Mouse (Mus musculus): ENCODE results near the gene Rad23b.
"Not testable (repeated sequence)": the region's sequence is repeated elsewhere in the genome, so short reads cannot be mapped to it uniquely, and the experiment has no call there.

Gene Rad23b

GRCm38 (mm10) chr4:55349452-55350218, at the start of gene Rad23b:
Gene Rad23b, plus strand, starts transcription at chr4:55350043.
- CTCF ChIA-PET: no interaction called here

- CTCF ChIA-PET: interaction anchor here (0.6 kb wide), 2 partner anchors 23 to 154 kb away, joined by 3 read pairs; no protein-coding TSS in a partner anchor
Measured at GRCm38 (mm10) chr4:55304121-55304520, 45.7 kb upstream of the Rad23b start.

GRCm38 (mm10) chr4:55306636-55307035, 43.2 kb upstream of the Rad23b start:
- CTCF ChIA-PET: no interaction called here

GRCm38 (mm10) chr4:55316726-55317125, 33.1 kb upstream of the Rad23b start:
- CTCF ChIA-PET: no interaction called here

DNA sequence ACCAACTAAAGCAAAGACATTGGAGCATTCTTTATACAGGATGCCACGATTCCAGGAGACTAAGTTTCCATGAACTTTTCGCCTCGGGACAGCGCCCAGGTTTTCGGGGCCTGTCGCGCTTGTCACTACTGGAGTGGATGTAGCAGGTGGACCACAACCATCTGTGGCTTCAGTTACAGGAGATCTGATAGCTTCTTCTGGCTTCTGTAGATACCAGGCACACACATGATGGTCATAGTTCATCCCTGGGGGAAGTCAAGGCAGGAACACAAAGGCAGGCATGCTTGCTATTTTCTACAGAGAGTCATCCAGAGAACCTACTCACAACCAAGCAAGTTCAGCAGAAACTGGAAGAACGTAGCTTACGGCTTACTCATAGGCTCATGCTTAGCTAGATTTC, 31.5 kb upstream of the Rad23b start:
- CTCF ChIA-PET: not testable (repeated sequence)

DNA sequence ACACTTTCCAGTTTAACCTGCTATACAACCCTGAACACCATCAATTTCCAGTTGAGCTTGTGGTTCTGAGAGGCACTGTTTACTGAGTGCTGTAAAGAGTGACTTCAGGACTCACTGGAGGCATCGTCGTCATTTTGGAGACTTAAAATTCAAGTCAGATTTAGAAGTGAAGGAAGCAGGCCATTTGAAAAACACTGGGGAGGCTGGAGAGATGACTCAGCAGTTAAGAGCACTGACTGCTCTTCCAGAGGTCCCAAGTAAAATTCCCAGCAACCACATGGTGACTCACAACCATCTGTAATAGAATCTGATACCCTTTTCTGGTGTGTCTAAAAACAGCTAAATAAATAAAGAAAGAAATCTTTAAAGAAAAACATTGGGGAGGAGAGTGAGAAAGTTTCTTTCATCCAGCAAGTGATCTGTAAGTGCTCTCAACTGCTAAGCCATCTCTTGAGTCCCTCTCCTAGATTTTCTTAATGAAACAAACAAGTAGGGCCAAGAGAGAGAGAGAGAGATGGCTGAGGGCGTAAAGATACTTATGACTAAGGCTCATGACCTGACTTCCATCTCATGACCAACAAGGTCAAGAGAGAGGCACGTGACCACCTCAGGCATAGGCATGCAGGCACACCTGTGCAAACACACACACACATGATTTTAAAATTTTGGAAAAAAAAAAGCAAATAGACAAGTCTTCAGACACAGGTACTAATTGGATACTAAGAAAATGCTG, 23.9 kb upstream of the Rad23b start:
- CTCF ChIA-PET: no interaction called here

DNA sequence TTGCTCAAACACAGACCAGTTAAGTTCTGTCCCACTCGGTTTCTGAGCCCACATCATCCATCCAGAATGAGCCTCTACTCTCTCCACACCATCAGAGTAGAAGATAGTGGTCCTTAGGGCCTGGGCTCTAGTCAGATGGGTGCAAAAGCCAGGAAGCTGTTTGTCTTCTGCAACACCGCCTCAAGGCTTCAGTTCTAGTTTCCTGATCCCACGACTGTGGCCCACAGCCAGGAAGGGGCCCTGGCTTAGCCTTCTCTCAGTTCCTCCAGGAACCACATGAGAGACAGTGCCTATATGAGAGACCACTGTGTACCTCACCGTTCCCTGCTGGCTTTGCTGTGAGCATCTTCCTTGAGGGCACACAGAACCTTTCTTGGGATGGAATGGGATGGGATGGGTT, 22.3 kb upstream of the Rad23b start:
- CTCF ChIA-PET: no interaction called here

GRCm38 (mm10) chr4:55328471-55328870, 21.4 kb upstream of the Rad23b start:
- CTCF ChIA-PET: interaction anchor here (0.6 kb wide), 1 partner anchor 121 kb away, joined by 9 read pairs; no protein-coding TSS in a partner anchor

- CTCF ChIA-PET: interaction anchor here (0.6 kb wide), 1 partner anchor 120 kb away, joined by 9 read pairs; no protein-coding TSS in a partner anchor
Measured at GRCm38 (mm10) chr4:55328928-55329327, 20.9 kb upstream of the Rad23b start.

- CTCF ChIA-PET: interaction anchor here (0.6 to 0.7 kb wide), 2 partner anchors 70 to 79 kb away, joined by 5 to 9 read pairs; no protein-coding TSS in a partner anchor
Measured at GRCm38 (mm10) chr4:55329621-55330346, 20.1 kb upstream of the Rad23b start.

GRCm38 (mm10) chr4:55335030-55335770, 14.6 kb upstream of the Rad23b start:
- CTCF ChIA-PET: interaction anchor here (0.7 kb wide), 1 partner anchor 101 kb away, joined by 5 read pairs; no protein-coding TSS in a partner anchor

GRCm38 (mm10) chr4:55338905-55339304, 10.9 kb upstream of the Rad23b start:
- CTCF ChIA-PET: no interaction called here

GRCm38 (mm10) chr4:55339388-55339787, 10.5 kb upstream of the Rad23b start:
- CTCF ChIA-PET: no interaction called here

DNA sequence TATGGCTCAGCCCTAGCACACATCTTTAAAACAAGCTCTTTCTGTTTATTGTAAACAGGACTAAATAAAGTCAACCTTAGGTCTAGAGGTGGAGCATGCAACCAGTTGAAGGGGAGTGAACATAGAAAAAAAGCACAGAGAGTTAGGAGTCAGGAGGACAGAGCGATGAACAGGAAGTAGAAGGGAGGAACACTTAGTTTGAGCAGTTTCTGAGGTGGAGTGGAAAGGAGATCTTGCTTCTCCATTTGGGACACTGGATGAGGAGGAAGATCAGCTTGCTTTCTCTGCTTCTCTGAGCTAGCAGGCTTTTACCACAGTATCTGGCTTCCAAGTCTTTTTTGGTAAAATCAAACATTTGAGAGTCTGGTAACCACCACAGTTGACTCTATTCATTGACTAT, 8.0 kb upstream of the Rad23b start:
- CTCF ChIA-PET: no interaction called here

GRCm38 (mm10) chr4:55342602-55343001, 7.2 kb upstream of the Rad23b start:
- CTCF ChIA-PET: no interaction called here

DNA sequence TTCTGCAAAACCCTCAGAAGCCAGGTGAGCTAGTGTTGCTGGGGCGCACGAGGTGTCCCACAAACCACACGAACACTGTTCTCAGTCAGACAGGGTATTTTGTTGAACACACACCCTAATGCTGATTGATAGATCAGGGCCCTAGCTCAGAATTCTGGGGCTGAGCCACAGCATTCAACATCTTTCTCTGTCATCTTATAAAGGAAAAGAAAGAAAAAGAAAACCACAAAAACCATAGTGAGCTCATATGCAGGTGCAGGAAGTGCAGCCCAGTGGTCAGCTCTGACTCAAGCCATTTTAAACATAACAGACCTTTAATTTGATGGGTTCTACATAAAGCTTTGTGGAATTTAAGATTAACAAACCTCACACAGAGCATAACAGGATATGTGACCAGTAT, 6.6 kb upstream of the Rad23b start:
- CTCF ChIA-PET: interaction anchor here (0.6 kb wide), 1 partner anchor 8 kb away, joined by 15 read pairs; no protein-coding TSS in a partner anchor

GRCm38 (mm10) chr4:55348759-55349451, 938 bp upstream of the Rad23b start:
- CTCF ChIA-PET: interaction anchor here (0.6 kb wide), 1 partner anchor 50 kb away, joined by 4 read pairs; no protein-coding TSS in a partner anchor

DNA sequence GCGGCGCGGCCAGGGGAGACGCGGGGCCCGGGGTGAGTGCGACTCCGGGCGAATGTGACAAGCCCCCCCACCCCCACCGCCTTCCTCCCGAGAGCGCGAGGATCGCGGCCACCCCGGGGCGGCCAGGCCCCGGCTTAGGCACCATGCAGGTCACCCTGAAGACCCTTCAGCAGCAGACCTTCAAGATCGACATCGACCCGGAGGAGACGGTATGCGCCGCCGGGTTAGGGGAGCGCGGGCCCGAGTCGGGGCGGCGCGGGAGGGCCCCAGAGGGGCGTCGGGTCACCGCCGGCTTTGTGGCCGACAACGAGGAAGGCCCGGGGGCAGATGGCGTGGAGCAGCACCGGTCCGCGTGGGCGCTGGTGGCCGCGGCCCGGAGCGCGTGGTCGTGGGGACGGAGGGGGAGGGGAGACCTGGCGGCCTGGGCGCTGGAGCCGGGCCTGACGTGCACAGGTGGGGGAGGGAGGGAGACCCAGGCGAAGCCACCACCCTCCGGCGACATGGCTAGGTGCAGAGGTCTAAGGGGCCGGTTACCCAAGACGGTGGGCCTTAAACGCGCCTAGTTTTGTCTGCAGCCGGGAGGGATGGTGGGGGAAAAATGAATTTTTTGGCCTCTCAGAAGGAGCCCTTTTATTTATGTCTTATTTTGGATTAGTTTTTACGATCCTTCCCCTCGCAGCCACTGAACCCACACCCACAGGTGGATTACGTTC, 532 bp downstream of the Rad23b start:
- CTCF ChIA-PET: no interaction called here

- CTCF ChIA-PET: interaction anchor here (0.7 kb wide), 1 partner anchor 8 kb away, joined by 15 read pairs; no protein-coding TSS in a partner anchor
Measured at GRCm38 (mm10) chr4:55351037-55351436, 1.2 kb downstream of the Rad23b start.

DNA sequence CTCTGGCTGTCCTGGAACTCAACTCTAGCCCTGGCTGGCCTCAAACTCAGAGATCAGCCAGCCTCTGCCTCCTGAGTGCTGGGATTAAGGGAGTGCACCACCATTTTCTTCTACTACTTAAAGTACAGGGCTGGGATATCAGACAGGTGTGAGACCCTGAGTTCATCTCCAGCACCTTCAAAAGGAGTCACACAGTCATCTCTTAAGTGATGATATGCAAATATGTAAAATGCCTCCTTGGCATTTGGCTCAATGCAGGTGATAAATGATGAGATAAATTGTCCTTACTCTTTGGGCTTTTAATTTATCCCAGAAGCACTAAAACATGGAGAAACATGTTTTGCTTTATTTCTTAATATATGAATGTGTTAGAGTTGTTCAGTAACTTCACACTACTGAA, 2.0 kb downstream of the Rad23b start:
- CTCF ChIA-PET: interaction anchor here (0.7 kb wide), 1 partner anchor 9 kb away, joined by 15 read pairs; no protein-coding TSS in a partner anchor

All from spleen, embryonic (tissue).